Mouse (Mus musculus) embryonic facial prominence, embryonic 11.5 days (tissue): ENCODE measurements at regions not wholly inside any gene's neighbourhood (a gene's known extent, or its start where the extent isn't known, plus 50 kb on each side); places are given as distances from the start of the nearest gene placed in this dataset.

Source experiments
- ATAC-seq: fragments of 200-750 bp; cut with Nextera tagmentation; replicated peaks from 2 replicates; pipeline ENCODE4 v1.8.0; 2017; ENCODE audit warnings: low read depth; ENCODE audit not compliant: insufficient number of reproducible peaks, low FRiP score, low TSS enrichment
- DNase-seq: peaks from one replicate; pipeline ENCODE4 v3.0.0-alpha.2; 2015; ENCODE audit warnings: low spot score
- H3K27ac ChIP-seq: fragments of 300-500 bp; sonication (generic); replicated peaks from 2 replicates; pipeline ENCODE4 v1.5.1; 2014; ENCODE audit warnings: mild to moderate bottlenecking, low read depth, low read length, control low read depth
- H3K27me3 ChIP-seq: fragments of 300-500 bp; sonication (generic); 2 replicates; pipeline ENCODE4 v1.6.1; 2014; ENCODE audit warnings: mild to moderate bottlenecking, low read length, moderate library complexity, mixed read lengths; ENCODE audit not compliant: control insufficient read depth, insufficient read depth
- H3K36me3 ChIP-seq: fragments of 300-500 bp; sonication (generic); replicated peaks from 2 replicates; pipeline ENCODE4 v1.6.1; 2014; ENCODE audit warnings: low read depth, mild to moderate bottlenecking, low read length, moderate library complexity, mixed read lengths; ENCODE audit not compliant: control insufficient read depth, insufficient read depth
- H3K4me1 ChIP-seq: fragments of 300-500 bp; sonication (generic); 2 replicates; pipeline ENCODE4 v1.6.1; 2014; ENCODE audit warnings: low read length, mixed read lengths; ENCODE audit not compliant: control insufficient read depth, insufficient read depth
- H3K4me2 ChIP-seq: fragments of 300-500 bp; sonication (generic); 2 replicates; pipeline ENCODE4 v1.6.1; 2014; ENCODE audit warnings: low read depth, mild to moderate bottlenecking, control low read depth, low read length, moderate library complexity
- H3K4me3 ChIP-seq: fragments of 300-500 bp; sonication (generic); 2 replicates; pipeline ENCODE4 v1.5.1; 2014; ENCODE audit warnings: low read depth, low read length, control low read depth
- H3K9ac ChIP-seq: fragments of 300-500 bp; sonication (generic); replicated peaks from 2 replicates; pipeline ENCODE4 v1.6.1; 2014; ENCODE audit warnings: mild to moderate bottlenecking, control low read depth, low read length
- H3K9me3 ChIP-seq: fragments of 300-500 bp; sonication (generic); replicated peaks from 2 replicates; pipeline ENCODE4 v1.6.1; 2016; ENCODE audit warnings: mild to moderate bottlenecking, low read length, inconsistent platforms, mixed read lengths; ENCODE audit not compliant: control insufficient read depth
- WGBS: fragments of 180-500 bp; shearing (Covaris S2); extraction: QIAGEN DNeasy Blood & Tissue Kit; methylation state at CpG from one replicate; pipeline ENCODE4 v1.1.7; 2014; 5-methylcytosine and 5-hydroxymethylcytosine counted together

GRCm38 (mm10) chr11:22620912-22621705 lies 109.2 kb downstream of the Tmem17 start:
- H3K36me3 ChIP-seq: no peaks in the 10 kb centered on the region
- no peaks in the 10 kb centered on the region for H3K9me3 ChIP-seq
- H3K9ac ChIP-seq: no peak overlapping the region
- no peak overlapping the region for H3K27ac ChIP-seq
- WGBS: 75% methylated on average over 8 of the region's 8 CpGs
- no peak overlapping the region for H3K4me3 ChIP-seq
- H3K27me3 ChIP-seq: no peaks in the 10 kb centered on the region
- H3K4me1 ChIP-seq: no peaks in the 10 kb centered on the region
- no peak for ATAC-seq
- no peak for DNase-seq
- no peak overlapping the region for H3K4me2 ChIP-seq

- DNase-seq (no peak), ATAC-seq (no peak)
- H3K36me3 ChIP-seq: no peaks in the 10 kb centered on the region
- H3K4me1 ChIP-seq: no peaks in the 10 kb centered on the region
- no peak overlapping the region for H3K9ac ChIP-seq
- H3K9me3 ChIP-seq: no peaks in the 10 kb centered on the region
- H3K4me3 ChIP-seq: no peak overlapping the region
- WGBS: 55% methylated on average over 6 of the region's 6 CpGs
- H3K4me2 ChIP-seq: no peak overlapping the region
- H3K27me3 ChIP-seq: no peaks in the 10 kb centered on the region
- H3K27ac ChIP-seq: no peak overlapping the region
Measured at GRCm38 (mm10) chr11:22621868-22622267, 110.0 kb downstream of the Tmem17 start.

GRCm38 (mm10) chr11:22622496-22622997 lies 110.7 kb downstream of the Tmem17 start:
- H3K4me1 ChIP-seq: no peaks in the 10 kb centered on the region
- 76% methylated on average over 8 of the region's 8 CpGs for WGBS
- H3K9me3 ChIP-seq: no peaks in the 10 kb centered on the region
- no peaks in the 10 kb centered on the region for H3K36me3 ChIP-seq
- H3K4me3 ChIP-seq: no peak overlapping the region
- H3K27ac ChIP-seq: no peak overlapping the region
- H3K4me2 ChIP-seq: no peak overlapping the region
- DNase-seq (no peak), ATAC-seq (no peak)
- no peaks in the 10 kb centered on the region for H3K27me3 ChIP-seq
- no peak overlapping the region for H3K9ac ChIP-seq

- Histone ChIP-seq H3K4me1 (no peaks in the 10 kb centered on the region), H3K4me2 (no peak overlapping the region), H3K27ac (no peak overlapping the region), H3K27me3 (no peaks in the 10 kb centered on the region), H3K9ac (no peak overlapping the region), H3K36me3 (no peaks in the 10 kb centered on the region), H3K4me3 (no peak overlapping the region), H3K9me3 (no peaks in the 10 kb centered on the region)
- DNase-seq (no peak), ATAC-seq (no peak)
- 86% methylated on average over 1 of the region's 1 CpGs for WGBS
Measured at GRCm38 (mm10) chr11:22626407-22626806, 114.5 kb downstream of the Tmem17 start.

- no peak overlapping the region for H3K27ac ChIP-seq
- no peaks in the 10 kb centered on the region for H3K9me3 ChIP-seq
- H3K9ac ChIP-seq: no peak overlapping the region
- WGBS: 88% methylated on average over 5 of the region's 5 CpGs
- H3K4me2 ChIP-seq: no peak overlapping the region
- H3K27me3 ChIP-seq: no peaks in the 10 kb centered on the region
- DNase-seq (no peak), ATAC-seq (no peak)
- H3K4me1 ChIP-seq: no peaks in the 10 kb centered on the region
- H3K36me3 ChIP-seq: no peaks in the 10 kb centered on the region
- no peak overlapping the region for H3K4me3 ChIP-seq
Measured at GRCm38 (mm10) chr11:22628497-22628896, 116.6 kb downstream of the Tmem17 start.

GRCm38 (mm10) chr11:22628979-22629378 lies 117.1 kb downstream of the Tmem17 start:
- WGBS: 85% methylated on average over 5 of the region's 5 CpGs
- Histone ChIP-seq H3K9me3 (no peaks in the 10 kb centered on the region), H3K27me3 (no peaks in the 10 kb centered on the region), H3K27ac (no peak overlapping the region), H3K36me3 (no peaks in the 10 kb centered on the region), H3K4me1 (no peaks in the 10 kb centered on the region), H3K9ac (no peak overlapping the region), H3K4me2 (no peak overlapping the region), H3K4me3 (no peak overlapping the region)
- ATAC-seq: no peak
- no peak for DNase-seq

GRCm38 (mm10) chr11:22629581-22629980 lies 117.7 kb downstream of the Tmem17 start:
- peak overlapping the region; percentile 55 for H3K9ac ChIP-seq
- DNase-seq (peak; percentile 58), ATAC-seq (peak; percentile 16; the same call in 1 of the 2 replicates)
- H3K4me3 ChIP-seq: no peak overlapping the region
- 16% methylated on average over 13 of the region's 13 CpGs for WGBS
- no peaks in the 10 kb centered on the region for H3K36me3 ChIP-seq
- no peak overlapping the region; the same call in 1 of the 2 replicates for H3K27ac ChIP-seq
- H3K4me2 ChIP-seq: peak overlapping the region; percentile 34
- no peaks in the 10 kb centered on the region for H3K27me3 ChIP-seq
- H3K4me1 ChIP-seq: no peaks in the 10 kb centered on the region
- no peaks in the 10 kb centered on the region for H3K9me3 ChIP-seq

GRCm38 (mm10) chr11:22629991-22630390 lies 118.1 kb downstream of the Tmem17 start:
- Histone ChIP-seq H3K4me1 (no peaks in the 10 kb centered on the region), H3K4me2 (peak overlapping the region; percentile 34; the same call in 1 of the 2 replicates), H3K27me3 (no peaks in the 10 kb centered on the region), H3K27ac (no peak overlapping the region; the same call in 1 of the 2 replicates), H3K9me3 (no peaks in the 10 kb centered on the region), H3K9ac (peak overlapping the region; percentile 55), H3K4me3 (no peak overlapping the region), H3K36me3 (no peaks in the 10 kb centered on the region)
- 59% methylated on average over 4 of the region's 4 CpGs for WGBS
- no peak for ATAC-seq
- DNase-seq: no peak
